Mouse (Mus musculus) MEL (cell line): Measurements from ENCODE around the gene Ifnar1. TPM values are rescaled to one million over a fixed set of nuclear protein-coding genes. Genes with fewer than 3 reads are reported as not detected.
A peak's percentile ranks its signal among the peaks of the same experiment; 100 is the strongest.

ENCODE experiments used
- DNase-seq: peaks from one replicate; pipeline ENCODE4 v3.0.0; 2011; ENCODE audit warnings: low read depth, low spot score
- H3K27ac ChIP-seq: 2 replicates; pipeline ENCODE4 v1.5.1; 2012; ENCODE audit warnings: low read depth, mild to moderate bottlenecking, control low read depth, low read length, moderate library complexity; ENCODE audit not compliant: control insufficient read depth
- H3K27me3 ChIP-seq, 2 experiments: fragments of 150-350 bp in 1 of 2; sonication (generic) in 1 of 2; 2 replicates each; pipeline ENCODE4 v1.6.1; 2012; ENCODE audit warnings: low read length in 2 of 2, mild to moderate bottlenecking in 2 of 2, improper control_type of control experiment in 1 of 2, moderate library complexity in 1 of 2; ENCODE audit not compliant: insufficient read depth in 2 of 2, control insufficient read depth in 1 of 2
- H3K36me3 ChIP-seq, 2 experiments: 2 replicates each; pipeline ENCODE4 v1.6.1; 2012 to 2014; ENCODE audit warnings: low read length in 2 of 2, improper control_type of control experiment in 1 of 2, inconsistent platforms in 1 of 2, mild to moderate bottlenecking in 1 of 2; ENCODE audit not compliant: insufficient read depth in 2 of 2, control insufficient read depth in 1 of 2
- H3K4me1 ChIP-seq, 2 experiments: fragments of 150-350 bp in 1 of 2; sonication (generic) in 1 of 2; 2 replicates each; pipeline ENCODE4 v1.6.1; 2012; ENCODE audit warnings: low read length in 2 of 2, improper control_type of control experiment in 1 of 2, mild to moderate bottlenecking in 1 of 2; ENCODE audit not compliant: insufficient read depth in 2 of 2, control insufficient read depth in 1 of 2
- H3K4me3 ChIP-seq, 2 experiments: fragments of 150-350 bp in 1 of 2; sonication (generic) in 1 of 2; 2 replicates each; pipeline ENCODE4 v1.5.1; 2012; ENCODE audit warnings: low read depth in 2 of 2, low read length in 2 of 2, mild to moderate bottlenecking in 2 of 2, moderate library complexity in 2 of 2, control low read depth in 1 of 2, improper control_type of control experiment in 1 of 2; ENCODE audit not compliant: control insufficient read depth in 1 of 2, insufficient read depth in 1 of 2
- H3K79me2 ChIP-seq: 2 replicates; pipeline ENCODE4 v1.6.1; 2012; ENCODE audit warnings: mild to moderate bottlenecking, low read length, moderate library complexity; ENCODE audit not compliant: control insufficient read depth, poor library complexity, insufficient read depth
- H3K9ac ChIP-seq: 2 replicates; pipeline ENCODE4 v1.6.1; 2012; ENCODE audit warnings: low read depth, mild to moderate bottlenecking, control low read depth, low read length, moderate library complexity; ENCODE audit not compliant: control insufficient read depth, poor library complexity, severe bottlenecking
- H3K9me3 ChIP-seq: fragments of 150-350 bp; sonication (generic); replicated peaks from 2 replicates; pipeline ENCODE4 v1.6.1; 2012; ENCODE audit warnings: mild to moderate bottlenecking, low read length, improper control_type of control experiment, moderate library complexity; ENCODE audit not compliant: insufficient read depth
- BHLHE40 ChIP-seq: IDR thresholded peaks from 2 replicates; pipeline ENCODE4 v1.6.1; 2012; ENCODE audit warnings: low read depth, mild to moderate bottlenecking, inconsistent platforms, low read length, improper control_type of control experiment, borderline replicate concordance
- CTCF ChIP-seq, 3 experiments: IDR thresholded peaks in 2 of 3; conservative IDR thresholded peaks in 1 of 3; 2 replicates each; pipeline ENCODE4 v1.5.1; 2011 to 2012; ENCODE audit warnings: low read length in 3 of 3, low read depth in 2 of 3, mild to moderate bottlenecking in 2 of 3, improper control_type of control experiment in 1 of 3, inconsistent platforms in 1 of 3, mixed read lengths in 1 of 3, moderate library complexity in 1 of 3; ENCODE audit not compliant: control insufficient read depth in 1 of 3, insufficient read depth in 1 of 3, poor library complexity in 1 of 3, severe bottlenecking in 1 of 3
- E2F4 ChIP-seq: IDR thresholded peaks from 2 replicates; pipeline ENCODE4 v1.6.1; 2011; ENCODE audit warnings: low read depth, low read length, improper control_type of control experiment, borderline replicate concordance
- EP300 ChIP-seq, 2 experiments: IDR thresholded peaks; 2 replicates each; pipeline ENCODE4 v1.6.1; 2011; ENCODE audit warnings: improper control_type of control experiment in 2 of 2, low read length in 2 of 2, low read depth in 1 of 2, mild to moderate bottlenecking in 1 of 2
- ETS1 ChIP-seq: IDR thresholded peaks from 2 replicates; pipeline ENCODE4 v1.6.1; 2012; ENCODE audit warnings: low read depth, mild to moderate bottlenecking, inconsistent platforms, low read length, improper control_type of control experiment, moderate library complexity
- GABPA ChIP-seq: IDR thresholded peaks from 2 replicates; pipeline ENCODE4 v1.6.1; 2012; ENCODE audit warnings: low read depth, mild to moderate bottlenecking, inconsistent platforms, low read length, improper control_type of control experiment, moderate library complexity
- GATA1 ChIP-seq: IDR thresholded peaks from 2 replicates; pipeline ENCODE4 v1.6.1; 2011; ENCODE audit warnings: low read depth, low read length, improper control_type of control experiment
- HCFC1 ChIP-seq: IDR thresholded peaks from 2 replicates; pipeline ENCODE4 v1.6.1; 2012; ENCODE audit warnings: low read depth, mild to moderate bottlenecking, inconsistent platforms, low read length, improper control_type of control experiment, moderate library complexity
- JUND ChIP-seq: IDR thresholded peaks from 2 replicates; pipeline ENCODE4 v1.6.1; 2011; ENCODE audit warnings: low read depth, mild to moderate bottlenecking, improper control_type of control experiment, low read length
- MAFK ChIP-seq: IDR thresholded peaks from 2 replicates; pipeline ENCODE4 v1.6.1; 2011; ENCODE audit warnings: low read depth, mild to moderate bottlenecking, low read length, improper control_type of control experiment, borderline replicate concordance
- MAX ChIP-seq: IDR thresholded peaks from 2 replicates; pipeline ENCODE4 v1.6.1; 2011; ENCODE audit warnings: low read length, improper control_type of control experiment
- MAZ ChIP-seq: IDR thresholded peaks from 2 replicates; pipeline ENCODE4 v1.6.1; 2012; ENCODE audit warnings: low read depth, mild to moderate bottlenecking, inconsistent platforms, low read length, improper control_type of control experiment
- MYB ChIP-seq: IDR thresholded peaks from 2 replicates; pipeline ENCODE4 v1.6.1; 2011; ENCODE audit warnings: mild to moderate bottlenecking, low read depth, low read length, improper control_type of control experiment
- NRF1 ChIP-seq: IDR thresholded peaks from 2 replicates; pipeline ENCODE4 v1.6.1; 2014; ENCODE audit warnings: low read depth, mild to moderate bottlenecking, inconsistent platforms, low read length, improper control_type of control experiment, moderate library complexity; ENCODE audit not compliant: poor library complexity, insufficient read depth, severe bottlenecking
- POLR2A ChIP-seq, 2 experiments: IDR thresholded peaks; 2 replicates each; pipeline ENCODE4 v1.6.1; 2011 to 2012; ENCODE audit warnings: low read length in 2 of 2, mild to moderate bottlenecking in 2 of 2, control low read depth in 1 of 2, improper control_type of control experiment in 1 of 2, low read depth in 1 of 2, moderate library complexity in 1 of 2; ENCODE audit not compliant: control insufficient read depth in 1 of 2, insufficient read depth in 1 of 2, poor library complexity in 1 of 2
- POLR2AphosphoS2 ChIP-seq: IDR thresholded peaks from 2 replicates; pipeline ENCODE4 v1.6.1; 2011; ENCODE audit warnings: low read length, improper control_type of control experiment
- RCOR1 ChIP-seq: IDR thresholded peaks from 2 replicates; pipeline ENCODE4 v1.6.1; 2012; ENCODE audit warnings: low read depth, mild to moderate bottlenecking, inconsistent platforms, low read length, improper control_type of control experiment
- SMC3 ChIP-seq: IDR thresholded peaks from 2 replicates; pipeline ENCODE4 v1.6.1; 2011; ENCODE audit warnings: low read depth, low read length, improper control_type of control experiment
- TAL1 ChIP-seq: IDR thresholded peaks from 2 replicates; pipeline ENCODE4 v1.6.1; 2012; ENCODE audit warnings: mild to moderate bottlenecking, inconsistent platforms, low read length, moderate library complexity, mixed read lengths
- TBP ChIP-seq: IDR thresholded peaks from 2 replicates; pipeline ENCODE4 v1.8.0; 2011; ENCODE audit warnings: low read depth, low read length, improper control_type of control experiment
- UBTF ChIP-seq: IDR thresholded peaks from 2 replicates; pipeline ENCODE4 v1.6.1; 2012; ENCODE audit warnings: low read depth, mild to moderate bottlenecking, inconsistent platforms, low read length, improper control_type of control experiment, moderate library complexity, borderline replicate concordance; ENCODE audit not compliant: insufficient read depth
- USF2 ChIP-seq, 2 experiments: IDR thresholded peaks; 2 replicates each; pipeline ENCODE4 v1.6.1; 2011 to 2012; ENCODE audit warnings: improper control_type of control experiment in 2 of 2, low read length in 2 of 2, borderline replicate concordance in 1 of 2, inconsistent platforms in 1 of 2, low read depth in 1 of 2, mild to moderate bottlenecking in 1 of 2; ENCODE audit not compliant: insufficient read depth in 1 of 2
- ZNF384 ChIP-seq: IDR thresholded peaks from 2 replicates; pipeline ENCODE4 v1.6.1; 2012; ENCODE audit warnings: low read depth, mild to moderate bottlenecking, inconsistent platforms, low read length, improper control_type of control experiment
- polyA plus RNA-seq, 2 experiments: library from polyadenylated mRNA; stranded (reverse) in 1 of 2; unstranded in 1 of 2; fragments of >175 nt in 1 of 2; fragments of >200 nt in 1 of 2; gene quantifications; 2 replicates each; pipeline versions ENCODE4 v1.2.1 to v1.2.4; 2012; ENCODE audit warnings: low replicate concordance in 2 of 2, low read depth in 1 of 2; ENCODE audit not compliant: insufficient read length in 2 of 2, insufficient read depth in 1 of 2, missing spikeins in 1 of 2
- total RNA-seq: library from RNA; depleted of rRNA; stranded (reverse); fragments of 300-350 nt; gene quantifications from 2 replicates; pipeline ENCODE4 v1.2.3, GENCODE M21; 2012

The Ifnar1 gene
- total and polyA plus RNA-seq, 3 experiments, result 10.3 to 20.2 TPM; not detected in 1

DNA sequence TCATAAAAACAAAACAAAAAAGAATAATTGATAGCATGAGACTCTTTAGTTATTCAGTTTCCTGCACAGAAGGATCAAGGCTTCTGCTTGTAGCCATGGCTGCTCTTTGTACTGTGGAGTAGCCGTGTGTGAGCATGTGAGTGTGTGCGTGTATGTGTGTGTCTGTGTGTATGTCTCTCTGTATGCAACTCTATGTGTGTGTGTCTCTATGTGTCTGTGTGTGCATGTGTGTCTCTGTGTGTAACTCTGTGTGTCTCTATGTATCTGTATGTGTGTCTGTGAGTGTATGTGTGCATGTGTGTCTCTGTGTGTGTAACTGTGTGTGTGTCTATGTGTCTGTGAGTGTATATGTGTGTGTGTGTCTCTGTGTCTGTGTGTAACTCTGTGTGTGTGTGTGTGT lies 64.0 kb downstream of the Ifnar1 start:
- H3K79me2 ChIP-seq, result peaks cover 2% of the 10 kb centered on the region; the same call in 1 of the 2 replicates
- H3K9me3 ChIP-seq, result no peaks in the 10 kb centered on the region
- TF ChIP-seq SMC3 (no peak), TBP (no peak), POLR2AphosphoS2 (no peak), MAX (no peak), MYB (no peak)
- TF ChIP-seq, all 39 proteins: peak for 0
- H3K27me3 ChIP-seq, result no peaks in the 10 kb centered on the region
- no peak overlapping the region for H3K4me3 ChIP-seq
- H3K27ac ChIP-seq, result no peak overlapping the region
- peaks cover 0 to 30% of the 10 kb centered on the region in 2 experiments; a peak in 2 of 4 replicates for H3K36me3 ChIP-seq
- peaks cover 10 to 39% of the 10 kb centered on the region in 2 experiments for H3K4me1 ChIP-seq
- DNase-seq, result no peak
- no peak overlapping the region for H3K9ac ChIP-seq

GRCm38 (mm10) chr16:91549616-91550015 lies 64.6 kb downstream of the Ifnar1 start:
- no peak for TF ChIP-seq GATA1
- no peak for TF ChIP-seq NRF1
- TF ChIP-seq ETS1, result no peak
- no peak for TF ChIP-seq TBP
- no peak for TF ChIP-seq MAZ
- TF ChIP-seq, all 39 proteins: peak for 0
- no peaks in the 10 kb centered on the region for H3K27me3 ChIP-seq
- H3K79me2 ChIP-seq, result peaks cover 2% of the 10 kb centered on the region; the same call in 1 of the 2 replicates
- no peak overlapping the region for H3K9ac ChIP-seq
- H3K4me1 ChIP-seq, result peaks cover 10 to 39% of the 10 kb centered on the region in 2 experiments
- no peaks in the 10 kb centered on the region for H3K9me3 ChIP-seq
- no peak overlapping the region for H3K4me3 ChIP-seq
- peaks cover 0 to 30% of the 10 kb centered on the region in 2 experiments; a peak in 2 of 4 replicates for H3K36me3 ChIP-seq
- no peak overlapping the region for H3K27ac ChIP-seq
- no peak for DNase-seq

DNA sequence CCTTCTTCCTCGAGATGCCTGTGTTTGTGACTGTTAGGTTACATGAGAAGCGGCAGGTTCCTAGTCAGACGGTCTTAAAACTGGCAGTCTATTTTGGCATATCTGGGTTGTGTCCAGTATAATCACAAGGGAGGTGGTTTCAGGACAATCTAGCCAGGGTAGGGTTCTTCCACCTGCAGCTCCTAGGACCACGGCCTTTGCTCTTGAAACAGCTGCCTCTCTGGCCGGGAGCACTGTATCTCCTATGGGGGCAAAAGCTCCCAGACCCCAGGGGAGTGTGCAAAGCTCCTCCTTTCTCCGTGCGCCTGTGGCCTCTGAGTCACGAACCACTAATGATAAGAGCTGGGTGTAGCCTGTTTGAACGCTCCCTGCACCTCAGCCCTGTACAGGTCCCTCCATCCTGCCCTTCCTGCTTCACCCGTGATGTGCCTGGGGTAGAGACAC lies 66.1 kb downstream of the Ifnar1 start:
- H3K36me3 ChIP-seq, result peaks cover 0 to 22% of the 10 kb centered on the region in 2 experiments; a peak in 2 of 4 replicates
- H3K4me1 ChIP-seq, result peaks cover 9 to 29% of the 10 kb centered on the region in 2 experiments
- peak overlapping the region; percentile 68 for H3K27ac ChIP-seq
- peak overlapping the region; percentile 2 to 32 for H3K4me3 ChIP-seq
- H3K79me2 ChIP-seq, result peaks cover 2% of the 10 kb centered on the region; the same call in 1 of the 2 replicates
- H3K27me3 ChIP-seq, result no peaks in the 10 kb centered on the region
- peak; percentile 89 for DNase-seq
- peak overlapping the region; percentile 19 for H3K9ac ChIP-seq
- H3K9me3 ChIP-seq, result no peaks in the 10 kb centered on the region
- TF ChIP-seq USF2 (IDR thresholded peaks at IDR 0.05; ENCODE audit: borderline replicate concordance in 1 of 2, insufficient read depth in 1 of 2, low read depth in 1 of 2, low read length in 2 of 2), result no peak
- peak in 1 of 2 experiments; percentile 44; a peak in 1 of 4 replicates for TF ChIP-seq POLR2A (IDR thresholded peaks at IDR 0.05; ENCODE audit: control insufficient read depth in 1 of 2, insufficient read depth in 1 of 2, low read depth in 1 of 2, low read length in 2 of 2, poor library complexity in 1 of 2)
- TF ChIP-seq MAX, result peak; percentile 17; the same call in 1 of the 2 replicates
- no peak for TF ChIP-seq UBTF
- no peak for TF ChIP-seq NRF1
- 0 out of 2 replicates have a peak, but pooled peaks have one; percentile 12 for TF ChIP-seq HCFC1
- peak; percentile 83 for TF ChIP-seq GATA1
- TF ChIP-seq MAFK, result no peak
- no peak for TF ChIP-seq E2F4
- TF ChIP-seq ZNF384, result no peak
- TF ChIP-seq SMC3, result no peak
- peak; percentile 49 to 67; a peak in 3 of 4 replicates for TF ChIP-seq EP300 (IDR thresholded peaks at IDR 0.05; ENCODE audit: low read depth in 1 of 2, low read length in 2 of 2)
- TF ChIP-seq BHLHE40, result peak; percentile 73; the same call in 1 of the 2 replicates
- TF ChIP-seq RCOR1, result no peak
- no peak for TF ChIP-seq POLR2AphosphoS2
- no peak for TF ChIP-seq GABPA
- no peak for TF ChIP-seq CTCF (IDR thresholded peaks at IDR 0.05 in 2 of 3, conservative IDR thresholded peaks at IDR 0.05 in 1 of 3; ENCODE audit: control insufficient read depth in 1 of 3, insufficient read depth in 1 of 3, low read depth in 2 of 3, low read length in 3 of 3, poor library complexity in 1 of 3, severe bottlenecking in 1 of 3)
- 0 out of 2 replicates have a peak, but pooled peaks have one; percentile 25 for TF ChIP-seq MAZ
- no peak for TF ChIP-seq TAL1
- TF ChIP-seq JUND, result peak; percentile 73; the same call in 1 of the 2 replicates
- TF ChIP-seq ETS1, result no peak
